Mouse (Mus musculus) urinary bladder, adult 18-20 months (tissue): Measurements from ENCODE around the gene Afmid.
A peak's percentile ranks its signal among the peaks of the same experiment; 100 is the strongest.

ENCODE experiments used
- DNase-seq, 2 experiments: peaks; one replicate each; pipeline ENCODE4 v3.0.0; 2022; ENCODE audit warnings: low spot score in 2 of 2, mixed read lengths in 2 of 2

Gene Afmid

DNA sequence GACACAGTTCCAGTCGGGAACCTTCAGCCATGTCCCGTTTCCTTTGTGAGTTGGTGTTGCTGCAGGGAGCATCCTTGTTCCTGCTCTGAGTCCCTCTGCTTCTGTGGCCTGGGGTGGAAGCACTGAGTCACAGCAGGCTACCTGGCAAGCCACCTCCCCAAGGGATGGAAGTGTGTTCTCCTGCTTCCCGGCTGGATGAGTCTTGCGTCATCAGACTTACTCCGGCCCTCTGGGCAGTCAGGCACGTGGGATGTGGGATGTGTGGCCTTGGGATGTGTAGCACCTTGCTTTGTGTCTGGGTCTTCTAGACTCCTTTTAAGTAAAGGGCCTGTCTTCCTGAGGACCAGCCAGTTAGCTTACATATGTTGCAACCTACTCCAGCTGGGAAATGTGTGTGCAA is 54.0 kb downstream of the Afmid start:
- no peak for DNase-seq

GRCm38 (mm10) chr11:117880336-117880976 is 54.7 kb downstream of the Afmid start:
- DNase-seq: no peak

GRCm38 (mm10) chr11:117880977-117881358 is 55.2 kb downstream of the Afmid start:
- DNase-seq: no peak

- peak; percentile 43 to 52 for DNase-seq
These were observed 56.1 kb downstream of the Afmid start for GRCm38 (mm10) chr11:117881787-117882186.

GRCm38 (mm10) chr11:117882208-117882607 is 56.5 kb downstream of the Afmid start:
- no peak for DNase-seq

DNA sequence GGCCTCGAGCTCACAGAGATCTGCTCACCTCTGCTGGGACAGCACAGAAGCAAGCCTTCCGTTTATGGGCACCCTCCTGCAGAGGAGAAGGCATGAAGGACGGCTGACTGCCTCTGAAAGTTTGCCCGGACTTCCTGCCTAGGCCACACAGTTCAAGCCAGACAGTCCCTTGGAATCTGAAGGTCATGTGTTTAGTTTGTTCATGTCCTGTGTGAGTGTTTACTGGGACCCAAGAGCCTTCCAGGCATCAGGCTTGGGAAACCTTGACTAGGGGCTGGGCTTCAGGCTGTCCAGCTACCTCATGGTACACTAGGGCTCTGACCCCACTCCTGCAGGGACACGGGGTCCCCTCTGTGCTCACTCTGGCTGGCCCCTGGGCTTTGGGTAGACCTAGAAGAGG is 60.3 kb downstream of the Afmid start:
- no peak for DNase-seq

GRCm38 (mm10) chr11:117888168-117888852 is 62.6 kb downstream of the Afmid start:
- DNase-seq: no peak

GRCm38 (mm10) chr11:117888853-117889822 is 63.4 kb downstream of the Afmid start:
- no peak for DNase-seq
